Mouse (Mus musculus) heart, embryonic 14.5 days (tissue): Measurements from ENCODE around the gene Nmrk2. TPM values are rescaled to one million over a fixed set of nuclear protein-coding genes. Genes with fewer than 3 reads are reported as not detected.

Experiments used
- ATAC-seq: fragments of 200-750 bp; cut with Nextera tagmentation; 2 replicates; pipeline ENCODE4 v1.8.0; 2017; ENCODE audit warnings: low read depth, moderate TSS enrichment; ENCODE audit not compliant: insufficient number of reproducible peaks, insufficient read depth, low FRiP score
- H3K27ac ChIP-seq, 2 experiments: fragments of 200-500 bp in 1 of 2; fragments of 300-500 bp in 1 of 2; sonication (generic) in 1 of 2; replicated peaks in 1 of 2; 2 replicates each; pipeline ENCODE4 v1.5.1; 2012 to 2014; ENCODE audit warnings: low read depth in 2 of 2, low read length in 2 of 2, control low read depth in 1 of 2, mild to moderate bottlenecking in 1 of 2, mixed read lengths in 1 of 2; ENCODE audit not compliant: control insufficient read depth in 1 of 2, insufficient read depth in 1 of 2
- H3K27me3 ChIP-seq: fragments of 300-500 bp; sonication (generic); 2 replicates; pipeline ENCODE4 v1.6.1; 2014; ENCODE audit warnings: mild to moderate bottlenecking, low read length, control low read depth; ENCODE audit not compliant: control insufficient read depth, insufficient read depth
- H3K36me3 ChIP-seq: fragments of 300-500 bp; sonication (generic); 2 replicates; pipeline ENCODE4 v1.6.1; 2014; ENCODE audit warnings: mild to moderate bottlenecking, control low read depth, low read length, mixed read lengths; ENCODE audit not compliant: control insufficient read depth, insufficient read depth
- H3K4me1 ChIP-seq, 2 experiments: fragments of 200-500 bp in 1 of 2; fragments of 300-500 bp in 1 of 2; sonication (generic) in 1 of 2; 2 replicates each; pipeline ENCODE4 v1.6.1; 2012 to 2014; ENCODE audit warnings: low read length in 2 of 2, control low read depth in 1 of 2, mixed read lengths in 1 of 2; ENCODE audit not compliant: control insufficient read depth in 2 of 2, insufficient read depth in 2 of 2
- H3K4me2 ChIP-seq: fragments of 300-500 bp; sonication (generic); 2 replicates; pipeline ENCODE4 v1.6.1; 2014; ENCODE audit warnings: mild to moderate bottlenecking, low read length
- H3K4me3 ChIP-seq, 2 experiments: fragments of 200-500 bp in 1 of 2; fragments of 300-500 bp in 1 of 2; sonication (generic) in 1 of 2; 2 replicates each; pipeline ENCODE4 v1.5.1; 2012 to 2014; ENCODE audit warnings: low read length in 2 of 2, mild to moderate bottlenecking in 2 of 2, control low read depth in 1 of 2, low read depth in 1 of 2, moderate library complexity in 1 of 2; ENCODE audit not compliant: control insufficient read depth in 1 of 2, insufficient read depth in 1 of 2
- H3K9ac ChIP-seq: fragments of 300-500 bp; sonication (generic); 2 replicates; pipeline ENCODE4 v1.6.1; 2014; ENCODE audit warnings: mild to moderate bottlenecking, low read length
- H3K9me3 ChIP-seq: fragments of 300-500 bp; sonication (generic); 2 replicates; pipeline ENCODE4 v1.6.1; 2016; ENCODE audit warnings: low read length, control low read depth; ENCODE audit not compliant: control insufficient read depth
- WGBS: fragments of 180-500 bp; shearing (Covaris S2); extraction: QIAGEN DNeasy Blood & Tissue Kit; methylation state at CpG from one replicate; pipeline ENCODE4 v1.1.7; 2014; 5-methylcytosine and 5-hydroxymethylcytosine counted together
- polyA plus RNA-seq: library from polyadenylated mRNA; unstranded; fragments of >200 nt; fragmentation: Nextera tagmentation; extraction: Ambion mirVana; gene quantifications from 2 replicates; pipeline ENCODE4 v1.2.1, GENCODE M21; 2014

The Nmrk2 gene
- polyA plus RNA-seq, 1 experiment from 2014 or later: 8.3 TPM

GRCm38 (mm10) chr10:81168521-81169244, 33.2 kb downstream of the Nmrk2 start:
- Histone ChIP-seq H3K4me2 (peak overlapping the region; percentile 77), H3K9me3 (no peaks in the 10 kb centered on the region), H3K36me3 (peaks cover 16% of the 10 kb centered on the region), H3K9ac (peak overlapping the region; percentile 70), H3K4me1 (peaks cover 12 to 19% of the 10 kb centered on the region in 2 experiments), H3K27me3 (no peaks in the 10 kb centered on the region), H3K4me3 (peak overlapping the region; percentile 49), H3K27ac (peak overlapping the region; percentile 34 to 77)
- 3% methylated on average over 29 of the region's 29 CpGs for WGBS
- ATAC-seq: 0 out of 2 replicates have a peak, but pooled peaks have one; percentile 37

GRCm38 (mm10) chr10:81168087-81168431, 33.8 kb downstream of the Nmrk2 start:
- ATAC-seq: peak; percentile 40
- Histone ChIP-seq H3K4me2 (peak overlapping the region; percentile 77), H3K9me3 (no peaks in the 10 kb centered on the region), H3K36me3 (peaks cover 22% of the 10 kb centered on the region), H3K27ac (peak overlapping the region; percentile 3 to 77; a peak in 2 of 4 replicates), H3K27me3 (no peaks in the 10 kb centered on the region), H3K4me3 (peak overlapping the region; percentile 13 to 49), H3K4me1 (peaks cover 8 to 14% of the 10 kb centered on the region in 2 experiments), H3K9ac (peak overlapping the region; percentile 70)
- 8% methylated on average over 5 of the region's 5 CpGs for WGBS

GRCm38 (mm10) chr10:81167200-81168086, 34.4 kb downstream of the Nmrk2 start, which contains the start of gene Pias4:
Gene Pias4 (minus strand): TSS chr10:81167923.
- WGBS: under 1% methylated on average over 64 of the region's 64 CpGs

GRCm38 (mm10) chr10:81165118-81165517, 36.7 kb downstream of the Nmrk2 start:
- H3K4me1 ChIP-seq: peaks cover 7 to 14% of the 10 kb centered on the region in 2 experiments
- H3K9ac ChIP-seq: no peak overlapping the region
- 81% methylated on average over 8 of the region's 8 CpGs for WGBS
- no peak overlapping the region for H3K4me2 ChIP-seq
- peaks cover 50% of the 10 kb centered on the region for H3K36me3 ChIP-seq
- no peak overlapping the region for H3K4me3 ChIP-seq
- H3K9me3 ChIP-seq: no peaks in the 10 kb centered on the region
- no peak overlapping the region for H3K27ac ChIP-seq
- no peaks in the 10 kb centered on the region for H3K27me3 ChIP-seq
- no peak for ATAC-seq

More at GRCm38 (mm10) chr10:81167200-81168086, 34.4 kb downstream of the Nmrk2 start, which contains the start of gene Pias4:
- Histone ChIP-seq H3K9me3 (no peaks in the 10 kb centered on the region), H3K36me3 (peaks cover 28% of the 10 kb centered on the region), H3K4me1 (peaks cover 7 to 14% of the 10 kb centered on the region in 2 experiments), H3K27ac (peak within 1 kb of the TSS; percentile 3 to 77; a peak in 2 of 4 replicates), H3K9ac (peak within 1 kb of the TSS; percentile 93), H3K4me3 (peak within 1 kb of the TSS; percentile 86 to 87), H3K27me3 (no peaks in the 10 kb centered on the region), H3K4me2 (peak within 1 kb of the TSS; percentile 80)
- ATAC-seq: peak; percentile 90

GRCm38 (mm10) chr10:81162318-81162652, 39.6 kb downstream of the Nmrk2 start:
- Histone ChIP-seq H3K9ac (no peak overlapping the region), H3K4me3 (no peak overlapping the region)
- WGBS: 62% methylated on average over 2 of the region's 2 CpGs

GRCm38 (mm10) chr10:81161602-81162317, 40.1 kb downstream of the Nmrk2 start:
- H3K4me3 ChIP-seq: no peak overlapping the region
- no peak overlapping the region for H3K4me2 ChIP-seq
- H3K36me3 ChIP-seq: peaks cover 81% of the 10 kb centered on the region
- no peaks in the 10 kb centered on the region for H3K9me3 ChIP-seq
- ATAC-seq: no peak
- no peak overlapping the region for H3K9ac ChIP-seq
- WGBS: 88% methylated on average over 8 of the region's 8 CpGs
- no peak overlapping the region for H3K27ac ChIP-seq
- no peaks in the 10 kb centered on the region for H3K27me3 ChIP-seq
- peaks cover 1 to 5% of the 10 kb centered on the region in 2 experiments for H3K4me1 ChIP-seq

More at GRCm38 (mm10) chr10:81162318-81162652, 39.6 kb downstream of the Nmrk2 start:
- H3K27me3 ChIP-seq: no peaks in the 10 kb centered on the region
- no peak for ATAC-seq
- H3K9me3 ChIP-seq: no peaks in the 10 kb centered on the region
- H3K36me3 ChIP-seq: peaks cover 76% of the 10 kb centered on the region
- H3K27ac ChIP-seq: no peak overlapping the region
- H3K4me2 ChIP-seq: no peak overlapping the region
- H3K4me1 ChIP-seq: peaks cover 4 to 7% of the 10 kb centered on the region in 2 experiments

- H3K4me1 ChIP-seq: peaks cover 7 to 9% of the 10 kb centered on the region in 2 experiments
- no peaks in the 10 kb centered on the region for H3K27me3 ChIP-seq
- H3K27ac ChIP-seq: no peak overlapping the region
- H3K4me2 ChIP-seq: no peak overlapping the region
- no peaks in the 10 kb centered on the region for H3K9me3 ChIP-seq
- 79% methylated on average over 6 of the region's 6 CpGs for WGBS
- peaks cover 80% of the 10 kb centered on the region for H3K36me3 ChIP-seq
- H3K9ac ChIP-seq: no peak overlapping the region
- no peak for ATAC-seq
- no peak overlapping the region for H3K4me3 ChIP-seq
These were observed 47.1 kb downstream of the Nmrk2 start for GRCm38 (mm10) chr10:81154736-81155135.
